Mouse (Mus musculus) midbrain, embryonic 14.5 days (tissue): Measurements from ENCODE around the gene Cct5. TPM values are rescaled to one million over a fixed set of nuclear protein-coding genes. Genes with fewer than 3 reads are reported as not detected.
"Not testable (repeated sequence)": the region's sequence is repeated elsewhere in the genome, so short reads cannot be mapped to it uniquely, and the experiment has no call there.

Experiments
- ATAC-seq: fragments of 200-750 bp; cut with Nextera tagmentation; 2 replicates; pipeline ENCODE4 v1.8.0; 2017; ENCODE audit warnings: moderate number of reproducible peaks, moderate library complexity; ENCODE audit not compliant: low FRiP score, low TSS enrichment
- DNase-seq: peaks from one replicate; pipeline ENCODE4 v3.0.0-alpha.2; 2015
- H3K27ac ChIP-seq: fragments of 300-500 bp; sonication (generic); replicated peaks from 2 replicates; pipeline ENCODE4 v1.5.1; 2014; ENCODE audit warnings: mild to moderate bottlenecking, low read depth, low read length, moderate library complexity
- H3K27me3 ChIP-seq: fragments of 300-500 bp; sonication (generic); 2 replicates; pipeline ENCODE4 v1.6.1; 2014; ENCODE audit warnings: low read length, control low read depth, mixed read lengths; ENCODE audit not compliant: control insufficient read depth, insufficient read depth
- H3K36me3 ChIP-seq: fragments of 300-500 bp; sonication (generic); 2 replicates; pipeline ENCODE4 v1.6.1; 2014; ENCODE audit warnings: low read length, control low read depth; ENCODE audit not compliant: control insufficient read depth, insufficient read depth
- H3K4me1 ChIP-seq: fragments of 300-500 bp; sonication (generic); 2 replicates; pipeline ENCODE4 v1.6.1; 2014; ENCODE audit warnings: mild to moderate bottlenecking, antibody characterized with exemption, low read length, control low read depth; ENCODE audit not compliant: control insufficient read depth, insufficient read depth
- H3K4me2 ChIP-seq: fragments of 300-500 bp; sonication (generic); 2 replicates; pipeline ENCODE4 v1.6.1; 2014; ENCODE audit warnings: mild to moderate bottlenecking, low read length, moderate library complexity
- H3K4me3 ChIP-seq: fragments of 300-500 bp; sonication (generic); replicated peaks from 2 replicates; pipeline ENCODE4 v1.5.1; 2014; ENCODE audit warnings: low read depth, low read length
- H3K9ac ChIP-seq: fragments of 300-500 bp; sonication (generic); replicated peaks from 2 replicates; pipeline ENCODE4 v1.6.1; 2014; ENCODE audit warnings: mild to moderate bottlenecking, low read length, moderate library complexity
- H3K9me3 ChIP-seq: fragments of 300-500 bp; sonication (generic); 2 replicates; pipeline ENCODE4 v1.6.1; 2016; ENCODE audit warnings: low read length, control low read depth, mixed read lengths; ENCODE audit not compliant: control insufficient read depth
- WGBS: fragments of 180-500 bp; shearing (Covaris S2); extraction: QIAGEN DNeasy Blood & Tissue Kit; methylation state at CpG from one replicate; pipeline ENCODE4 v1.1.7; 2014; 5-methylcytosine and 5-hydroxymethylcytosine counted together
- polyA plus RNA-seq: library from polyadenylated mRNA; unstranded; fragments of >200 nt; fragmentation: Nextera tagmentation; extraction: Ambion mirVana; gene quantifications from 2 replicates; pipeline ENCODE4 v1.2.1, GENCODE M21; 2014

Cct5 gene
- polyA plus RNA-seq, 1 experiment from 2014 or later: 567 TPM

DNA sequence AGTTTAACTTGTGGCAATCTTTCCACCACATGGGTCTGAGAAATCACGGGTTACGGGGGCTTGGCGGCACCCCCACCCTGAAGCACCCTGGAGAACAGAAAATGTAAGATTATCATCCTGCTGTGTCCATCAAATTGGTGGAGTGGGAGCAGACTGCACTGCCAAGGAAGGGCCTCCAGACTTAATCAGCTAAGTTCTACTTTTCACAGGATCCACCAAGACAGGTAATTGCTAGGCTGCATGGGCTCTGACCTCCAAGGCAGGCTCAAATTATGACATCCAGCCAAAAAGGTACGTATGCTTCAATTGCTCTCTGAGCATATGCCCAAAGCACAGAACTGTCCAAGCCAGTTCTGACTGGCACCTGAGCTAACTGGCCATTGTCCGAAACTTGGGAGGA lies 11.4 kb downstream of the Cct5 start:
- Histone ChIP-seq H3K9ac (no peak overlapping the region), H3K27me3 (no peaks in the 10 kb centered on the region), H3K4me3 (no peak overlapping the region), H3K36me3 (peaks cover 68% of the 10 kb centered on the region), H3K4me2 (no peak overlapping the region), H3K27ac (no peak overlapping the region), H3K9me3 (no peaks in the 10 kb centered on the region), H3K4me1 (no peaks in the 10 kb centered on the region)
- DNase-seq (no peak), ATAC-seq (no peak)
- WGBS: 92% methylated on average over 5 of the region's 5 CpGs

DNA sequence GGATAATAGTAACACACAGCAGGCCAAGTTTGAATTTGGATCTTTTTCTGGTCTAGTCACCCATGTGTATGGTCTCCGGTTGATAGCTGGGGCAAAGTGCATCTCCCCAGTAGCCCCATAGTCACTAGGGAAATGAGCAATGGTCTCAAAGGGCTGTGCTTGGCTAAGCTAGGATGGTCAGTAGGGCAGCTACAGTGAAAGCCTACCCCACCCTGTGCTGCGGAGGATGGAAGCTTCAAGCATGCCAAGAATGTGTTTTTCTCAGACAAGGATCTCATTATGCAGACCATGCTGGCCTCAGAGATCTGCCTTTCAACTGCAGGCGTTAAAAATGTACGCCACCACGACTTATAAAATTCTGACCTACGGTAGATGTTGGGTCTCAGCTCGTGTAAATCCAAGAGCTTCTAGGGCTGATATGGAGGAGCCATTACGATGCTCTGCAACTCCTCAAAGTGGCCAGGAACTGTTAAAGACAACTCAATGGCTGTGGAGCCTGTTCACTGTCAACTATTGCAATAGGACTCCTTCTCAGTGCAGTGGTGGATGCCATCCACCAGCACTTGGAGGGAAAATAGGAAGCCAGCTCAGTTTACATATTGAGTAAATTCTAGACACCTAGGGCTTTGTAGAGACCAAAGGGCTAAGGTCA lies 12.5 kb downstream of the Cct5 start:
- Histone ChIP-seq H3K27me3 (no peaks in the 10 kb centered on the region), H3K4me3 (no peak overlapping the region), H3K27ac (no peak overlapping the region), H3K36me3 (peaks cover 58% of the 10 kb centered on the region), H3K4me2 (no peak overlapping the region), H3K4me1 (no peaks in the 10 kb centered on the region), H3K9me3 (no peaks in the 10 kb centered on the region), H3K9ac (no peak overlapping the region)
- ATAC-seq: no peak
- WGBS: 69% methylated on average over 8 of the region's 8 CpGs
- no peak for DNase-seq

DNA sequence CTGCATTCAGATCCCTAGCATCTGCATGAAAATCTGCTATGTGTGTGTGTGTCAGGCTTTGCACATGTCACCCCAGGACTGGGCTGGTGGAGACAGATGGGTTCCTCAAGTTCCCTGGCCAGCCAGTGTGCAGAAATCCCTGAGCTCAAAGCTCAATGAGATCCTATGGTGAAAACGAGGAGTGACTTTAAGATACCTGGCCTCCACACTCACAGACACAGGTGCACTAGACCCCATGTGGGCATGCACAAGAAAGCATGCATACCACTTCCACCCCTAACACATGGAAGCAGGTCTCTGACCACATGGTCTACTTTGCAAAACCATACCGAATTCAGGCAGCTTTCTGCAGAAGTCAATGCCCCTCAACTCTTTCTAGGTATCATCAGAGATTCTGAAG lies 13.8 kb downstream of the Cct5 start:
- ATAC-seq: no peak
- H3K4me1 ChIP-seq: no peaks in the 10 kb centered on the region

DNA sequence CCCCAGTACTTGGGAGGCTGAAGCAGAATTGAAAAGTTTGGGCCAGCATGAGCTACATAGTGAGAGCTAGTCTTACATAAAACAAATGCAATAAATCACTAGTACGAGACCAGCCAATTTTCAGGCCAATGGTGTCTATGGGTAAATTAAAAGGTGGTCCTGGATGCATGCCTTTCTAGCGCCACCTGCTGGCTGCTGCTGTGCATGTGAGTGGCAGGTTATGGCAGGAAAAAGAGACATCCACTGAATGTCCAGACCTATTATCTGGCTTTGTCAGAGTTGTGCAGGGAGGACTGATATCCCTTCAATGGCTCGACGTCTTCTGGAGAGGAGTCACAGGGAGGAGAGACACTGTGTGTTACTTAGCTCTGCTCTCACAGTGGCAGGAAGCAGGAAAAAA lies 15.1 kb downstream of the Cct5 start:
- Histone ChIP-seq H3K27me3 (no peaks in the 10 kb centered on the region), H3K4me3 (no peak overlapping the region), H3K27ac (no peak overlapping the region), H3K4me2 (no peak overlapping the region), H3K36me3 (peaks cover 32% of the 10 kb centered on the region), H3K9ac (no peak overlapping the region), H3K4me1 (no peaks in the 10 kb centered on the region), H3K9me3 (no peaks in the 10 kb centered on the region)
- DNase-seq (peak; percentile 95), ATAC-seq (peak; percentile 67; the same call in 1 of the 2 replicates)
- under 1% methylated on average over 4 of the region's 4 CpGs for WGBS

More for the DNA sequence above, 13.8 kb downstream of the Cct5 start:
- no peak overlapping the region for H3K4me2 ChIP-seq
- no peak for DNase-seq
- peaks cover 44% of the 10 kb centered on the region for H3K36me3 ChIP-seq
- 80% methylated on average over 2 of the region's 2 CpGs for WGBS
- no peak overlapping the region for H3K27ac ChIP-seq
- no peak overlapping the region for H3K4me3 ChIP-seq
- no peak overlapping the region for H3K9ac ChIP-seq
- no peaks in the 10 kb centered on the region for H3K27me3 ChIP-seq
- no peaks in the 10 kb centered on the region for H3K9me3 ChIP-seq

DNA sequence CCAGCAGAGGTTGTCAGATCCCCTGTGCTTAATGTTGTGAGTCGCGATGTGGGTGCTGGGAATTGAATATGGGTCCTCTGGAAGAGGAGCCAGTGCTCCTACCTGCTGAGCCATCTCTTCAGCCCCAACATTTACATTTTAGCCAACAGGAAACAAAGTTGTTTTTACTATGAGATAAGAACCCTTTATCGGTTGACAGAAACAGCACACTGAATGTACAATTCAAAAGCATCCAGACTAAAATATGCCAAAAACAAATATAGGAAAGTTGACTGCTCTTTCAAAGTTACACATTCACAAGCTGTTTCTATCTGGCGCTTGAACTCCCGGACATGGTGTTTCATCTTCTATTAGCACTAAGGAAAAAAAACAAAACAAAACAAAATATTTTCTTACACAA lies 15.5 kb downstream of the Cct5 start:
- 89% methylated on average over 5 of the region's 5 CpGs for WGBS
- Histone ChIP-seq H3K36me3 (peaks cover 27% of the 10 kb centered on the region), H3K4me3 (no peak overlapping the region)

DNA sequence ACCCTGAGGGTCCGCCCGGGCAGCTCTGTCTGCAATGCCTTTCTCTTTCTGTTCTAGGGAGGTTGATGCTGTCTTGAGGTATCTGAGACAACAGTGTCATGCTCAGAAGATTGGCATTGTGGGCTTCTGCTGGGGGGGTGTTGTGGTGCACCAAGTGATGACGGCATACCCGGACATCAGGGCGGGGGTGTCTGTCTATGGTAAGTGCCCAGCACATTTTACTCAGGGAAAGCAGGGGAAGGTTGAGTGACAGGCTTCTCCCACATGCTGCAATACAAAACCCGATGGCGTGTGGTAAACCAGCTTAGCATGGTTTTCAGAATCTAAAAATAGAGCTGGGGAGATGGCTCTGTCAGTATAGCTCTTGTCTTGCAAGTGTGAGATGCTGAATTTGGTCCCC lies 16.4 kb downstream of the Cct5 start:
- peaks cover 19% of the 10 kb centered on the region for H3K36me3 ChIP-seq
- H3K4me2 ChIP-seq: no peak overlapping the region
- no peak overlapping the region for H3K4me3 ChIP-seq
- WGBS: 56% methylated on average over 7 of the region's 7 CpGs
- DNase-seq: no peak
- no peaks in the 10 kb centered on the region for H3K9me3 ChIP-seq
- ATAC-seq: no peak
- H3K9ac ChIP-seq: no peak overlapping the region
- H3K27ac ChIP-seq: no peak overlapping the region
- no peaks in the 10 kb centered on the region for H3K27me3 ChIP-seq
- no peaks in the 10 kb centered on the region for H3K4me1 ChIP-seq

More for the DNA sequence above, 15.5 kb downstream of the Cct5 start:
- Histone ChIP-seq H3K27me3 (no peaks in the 10 kb centered on the region), H3K4me1 (no peaks in the 10 kb centered on the region), H3K9me3 (no peaks in the 10 kb centered on the region), H3K9ac (no peak overlapping the region), H3K27ac (no peak overlapping the region), H3K4me2 (no peak overlapping the region)
- ATAC-seq: no peak
- DNase-seq: no peak

DNA sequence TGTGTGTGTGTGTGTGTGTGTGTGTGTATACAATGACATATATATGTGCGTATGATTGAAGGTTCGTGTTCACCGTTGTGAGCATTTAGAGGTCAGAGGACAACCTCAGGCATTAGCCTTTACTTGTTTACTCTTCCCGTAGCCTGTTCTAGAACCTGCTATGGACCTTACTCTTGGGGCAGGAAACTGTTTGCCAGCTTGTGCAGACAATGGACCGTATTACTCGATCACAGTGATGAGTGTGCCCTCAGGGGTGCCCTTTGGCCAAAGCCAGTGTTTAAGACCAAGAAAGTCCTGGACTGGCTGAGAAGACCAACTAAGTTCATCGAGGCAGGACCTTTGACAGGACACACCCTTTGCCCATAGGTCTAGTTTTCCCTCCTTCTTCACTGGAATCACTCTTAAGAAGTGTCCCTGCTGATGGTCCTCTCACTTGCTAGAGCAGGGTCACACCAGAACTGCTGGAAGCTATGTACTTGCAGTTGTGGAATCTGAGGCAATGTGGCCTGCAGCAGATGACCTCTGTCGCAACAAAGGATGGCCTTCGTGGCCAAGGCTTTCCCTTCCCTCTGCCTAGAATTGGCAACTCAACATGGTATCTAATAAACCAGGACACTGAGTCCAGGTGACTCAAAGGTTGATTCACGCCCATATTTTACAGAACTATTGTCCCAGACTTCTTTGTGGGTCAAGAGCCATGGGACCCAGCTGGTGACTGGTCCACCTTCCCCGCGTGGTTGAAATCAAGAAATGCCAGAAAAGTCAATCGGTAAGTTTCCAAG lies 18.1 kb downstream of the Cct5 start:
- Histone ChIP-seq H3K27me3 (no peaks in the 10 kb centered on the region), H3K4me2 (no peak overlapping the region), H3K4me1 (no peaks in the 10 kb centered on the region), H3K27ac (no peak overlapping the region), H3K9me3 (no peaks in the 10 kb centered on the region), H3K36me3 (0 out of 2 replicates have a peak, but pooled peaks cover 1% of the 10 kb centered on the region), H3K4me3 (no peak overlapping the region), H3K9ac (no peak overlapping the region)
- 90% methylated on average over 13 of the region's 13 CpGs for WGBS
- no peak for ATAC-seq
- DNase-seq: no peak

DNA sequence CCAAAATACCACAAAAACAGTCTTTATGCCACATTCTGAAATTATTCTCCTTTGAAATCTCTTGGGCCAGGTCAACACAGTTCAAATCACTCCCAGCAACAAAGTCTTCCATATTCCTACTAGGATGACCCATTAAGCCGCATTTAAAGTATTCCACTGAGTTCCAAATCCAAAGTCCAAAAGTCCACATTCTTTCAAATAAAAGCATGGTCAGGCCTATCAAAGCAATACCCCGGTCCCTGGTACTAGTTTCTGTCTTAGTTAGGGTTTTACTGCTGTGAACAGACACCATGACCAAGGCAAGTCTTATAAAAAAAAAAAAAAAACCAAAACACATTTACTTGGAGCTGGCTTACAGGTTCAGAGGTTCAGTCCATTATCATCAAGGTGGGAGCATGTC lies 20.5 kb downstream of the Cct5 start:
- WGBS: 96% methylated on average over 2 of the region's 2 CpGs
- DNase-seq, H3K36me3 ChIP-seq, H3K4me2 ChIP-seq, H3K9me3 ChIP-seq, H3K4me3 ChIP-seq, H3K27me3 ChIP-seq, H3K9ac ChIP-seq, ATAC-seq, H3K4me1 ChIP-seq, H3K27ac ChIP-seq: not testable (repeated sequence)

DNA sequence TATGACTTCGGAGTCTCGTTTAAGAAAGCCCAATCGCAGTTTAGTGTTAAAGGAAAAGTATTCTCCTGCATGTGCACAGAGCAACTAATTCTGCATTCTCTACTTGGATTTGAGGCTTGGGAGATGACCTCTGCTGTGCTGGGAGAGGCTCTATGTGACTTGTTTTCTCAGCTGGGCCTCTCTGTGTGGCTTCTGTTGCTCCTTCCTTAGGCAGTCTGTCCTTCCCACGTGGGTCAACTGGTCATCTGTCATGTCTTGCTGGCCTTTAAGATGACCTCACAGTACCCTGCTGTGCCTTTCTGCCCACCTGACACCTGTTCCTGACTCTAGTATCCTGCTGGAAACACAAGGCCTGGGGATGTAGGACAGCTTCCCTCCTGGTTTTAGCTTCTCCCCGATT lies 25.5 kb downstream of the Cct5 start:
- no peaks in the 10 kb centered on the region for H3K9me3 ChIP-seq
- ATAC-seq: no peak

More for the DNA sequence above, 25.5 kb downstream of the Cct5 start:
- Histone ChIP-seq H3K9ac (no peak overlapping the region), H3K4me1 (no peaks in the 10 kb centered on the region), H3K4me2 (no peak overlapping the region), H3K4me3 (no peak overlapping the region), H3K27me3 (no peaks in the 10 kb centered on the region), H3K27ac (no peak overlapping the region), H3K36me3 (no peaks in the 10 kb centered on the region)
- DNase-seq: no peak
- WGBS: 80% methylated on average over 5 of the region's 5 CpGs
